Mouse (Mus musculus) CH12.LX (cell line): ENCODE results near the gene Mink1. TPM values are rescaled to one million over a fixed set of nuclear protein-coding genes. Genes with fewer than 3 reads are reported as not detected.

Experiments
- DNase-seq: peaks from one replicate; pipeline ENCODE4 v3.0.0-alpha.2; 2013; ENCODE audit errors: extremely low read depth
- H3K27ac ChIP-seq: 2 replicates; pipeline ENCODE4 v1.5.1; 2012; ENCODE audit warnings: low read depth, mild to moderate bottlenecking, control low read depth, moderate library complexity; ENCODE audit not compliant: insufficient read depth
- H3K27me3 ChIP-seq: replicated peaks from 2 replicates; pipeline ENCODE3; 2012; ENCODE audit warnings: inconsistent platforms
- H3K36me3 ChIP-seq, 2 experiments: replicated peaks in 1 of 2; 2 replicates each; pipeline versions ENCODE3 to v1.6.1; 2012; ENCODE audit warnings: inconsistent platforms in 1 of 2, low read length in 1 of 2, mild to moderate bottlenecking in 1 of 2, mixed read lengths in 1 of 2, moderate library complexity in 1 of 2; ENCODE audit not compliant: control insufficient read depth in 1 of 2, insufficient read depth in 1 of 2
- H3K4me1 ChIP-seq, 2 experiments: 2 replicates each; pipeline ENCODE4 v1.6.1; 2012; ENCODE audit warnings: inconsistent platforms in 1 of 2, moderate library complexity in 1 of 2; ENCODE audit not compliant: insufficient read depth in 2 of 2, control insufficient read depth in 1 of 2
- H3K4me2 ChIP-seq: 2 replicates; pipeline ENCODE4 v1.6.1; 2012; ENCODE audit warnings: low read depth, mild to moderate bottlenecking, control low read depth; ENCODE audit not compliant: poor library complexity, insufficient read depth, severe bottlenecking
- H3K4me3 ChIP-seq, 3 experiments: fragments of 150-350 bp in 1 of 3; sonication (generic) in 1 of 3; replicated peaks in 1 of 3; 2 replicates each; pipeline versions ENCODE3 to v1.5.1; 2011 to 2012; ENCODE audit warnings: low read depth in 2 of 3, low read length in 2 of 3, mild to moderate bottlenecking in 2 of 3, moderate library complexity in 2 of 3, control low read depth in 1 of 3, improper control_type of control experiment in 1 of 3, inconsistent platforms in 1 of 3, mixed read lengths in 1 of 3; ENCODE audit not compliant: poor library complexity in 1 of 3
- H3K79me2 ChIP-seq: replicated peaks from 2 replicates; pipeline ENCODE4 v1.6.1; 2012; ENCODE audit warnings: mild to moderate bottlenecking, moderate library complexity; ENCODE audit not compliant: control insufficient read depth, poor library complexity, insufficient read depth, severe bottlenecking; ENCODE audit errors: extremely low read depth
- H3K9ac ChIP-seq: 2 replicates; pipeline ENCODE4 v1.6.1; 2012; ENCODE audit warnings: low read depth, mild to moderate bottlenecking, control low read depth, moderate library complexity; ENCODE audit not compliant: insufficient read depth
- H3K9me3 ChIP-seq: replicated peaks from 2 replicates; pipeline ENCODE3; 2012; ENCODE audit warnings: low read length, inconsistent platforms, mixed read lengths
- SIN3A ChIP-seq: IDR thresholded peaks from 2 replicates; pipeline ENCODE4 v1.6.1; 2012; ENCODE audit warnings: low read length, improper control_type of control experiment, inconsistent platforms
- dilution Hi-C: fragments of 300-500 bp; cut with MboI; formaldehyde crosslinking; loops from 2 replicates; pipeline ENCODE4 v1.14.3; 2020; ENCODE audit warnings: low sequenced_read_pairs; ENCODE audit not compliant: extremely low pct_unique_long_range_greater_than_20kb, extremely low pct_ligation_motif_present
- in situ Hi-C: fragments of 300-500 bp; cut with MboI; formaldehyde crosslinking; loops from 3 replicates; pipeline ENCODE4 v1.14.3; 2019; ENCODE audit warnings: low sequenced_read_pairs, low pct_ligation_motif_present, low pct_unique_long_range_greater_than_20kb, mixed read lengths
- polyA plus RNA-seq: library from polyadenylated mRNA; unstranded; fragments of >175 nt; gene quantifications from 2 replicates; pipeline ENCODE4 v1.2.1, GENCODE M21; 2012; ENCODE audit warnings: low read depth; ENCODE audit not compliant: insufficient read length
- total RNA-seq, 2 experiments: library from RNA; depleted of rRNA; stranded (reverse); fragments of 300-350 nt in 1 of 2; fragments of >200 nt in 1 of 2; gene quantifications; 2 replicates each; pipeline ENCODE4 v1.2.3; 2012 to 2014

Gene Mink1
- total and polyA plus RNA-seq, 3 experiments, result 15.0 to 79.8 (median 31.2) TPM

- Histone ChIP-seq H3K4me3 (no peak overlapping the region), H3K9ac (no peak overlapping the region), H3K79me2 (peaks cover 22% of the 10 kb centered on the region), H3K4me2 (no peak overlapping the region), H3K36me3 (peaks cover 46 to 83% of the 10 kb centered on the region in 2 experiments), H3K27me3 (no peaks in the 10 kb centered on the region), H3K4me1 (peaks cover 10 to 19% of the 10 kb centered on the region in 2 experiments), H3K27ac (no peak overlapping the region), H3K9me3 (no peaks in the 10 kb centered on the region)
- in situ Hi-C loops, result no loop called here
- no peak for TF ChIP-seq SIN3A
- dilution Hi-C loops, result no loop called here
- no peak for DNase-seq
These were observed 101.3 kb downstream of the Mink1 start for GRCm38 (mm10) chr11:70663957-70664356.

Other genes starting within 250 kb of the Mink1 start
Only the 20 nearest of the 26 such genes appear.
- 45.9 and 60.2 TPM in 2 replicates for gene Arrb2, start 130.2 kb upstream of the Mink1 start, total RNA-seq (2012; rRNA removed)
- gene Arrb2, start 130.2 kb upstream of the Mink1 start, total RNA-seq (2014; rRNA removed), result 42.1 and 46.0 TPM in 2 replicates
- gene Arrb2, start 130.2 kb upstream of the Mink1 start, polyA plus RNA-seq, result 89.7 and 101 TPM in 2 replicates
- gene Med11, start 111.0 kb upstream of the Mink1 start, total RNA-seq (2012; rRNA removed), result 52.2 and 59.7 TPM in 2 replicates
- gene Med11, start 111.0 kb upstream of the Mink1 start, total RNA-seq (2014; rRNA removed), result 70.3 and 79.9 TPM in 2 replicates
- 74.3 and 91.6 TPM in 2 replicates for gene Med11, start 111.0 kb upstream of the Mink1 start, polyA plus RNA-seq
- 0.08 TPM in 1 of 2 replicates, not detected in the other for gene Zmynd15, start 103.4 kb upstream of the Mink1 start, total RNA-seq (2012; rRNA removed)
- gene Zmynd15, start 103.4 kb upstream of the Mink1 start, total RNA-seq (2014; rRNA removed), result 0.05 TPM in 1 of 2 replicates, not detected in the other
- gene Zmynd15, start 103.4 kb upstream of the Mink1 start, polyA plus RNA-seq, result 0.20 and 0.74 TPM in 2 replicates
- gene Cxcl16, start 102.9 kb upstream of the Mink1 start, total RNA-seq (2012; rRNA removed), result 0.04 and 0.08 TPM in 2 replicates
- not detected in 2 replicates for gene Cxcl16, start 102.9 kb upstream of the Mink1 start, total RNA-seq (2014; rRNA removed)
- gene Cxcl16, start 102.9 kb upstream of the Mink1 start, polyA plus RNA-seq, result 0.56 and 0.59 TPM in 2 replicates
- gene Tm4sf5, start 57.6 kb upstream of the Mink1 start, total RNA-seq (2012; rRNA removed), result 3.6 and 5.5 TPM in 2 replicates
- 8.8 and 11.7 TPM in 2 replicates for gene Tm4sf5, start 57.6 kb upstream of the Mink1 start, total RNA-seq (2014; rRNA removed)
- gene Tm4sf5, start 57.6 kb upstream of the Mink1 start, polyA plus RNA-seq, result 24.5 and 32.5 TPM in 2 replicates
- 0.21 TPM in 1 of 2 replicates, not detected in the other for gene Vmo1, start 48.3 kb upstream of the Mink1 start, total RNA-seq (2012; rRNA removed)
- gene Vmo1, start 48.3 kb upstream of the Mink1 start, total RNA-seq (2014; rRNA removed), result 0.70 TPM in 1 of 2 replicates, not detected in the other
- gene Vmo1, start 48.3 kb upstream of the Mink1 start, polyA plus RNA-seq, result 0.36 and 0.63 TPM in 2 replicates
- gene Gltpd2, start 43.7 kb upstream of the Mink1 start, total RNA-seq (2012; rRNA removed), result not detected in 2 replicates
- gene Gltpd2, start 43.7 kb upstream of the Mink1 start, total RNA-seq (2014; rRNA removed), result not detected in 2 replicates
- gene Gltpd2, start 43.7 kb upstream of the Mink1 start, polyA plus RNA-seq, result 0.19 TPM in 1 of 2 replicates, not detected in the other
- 921 and 922 TPM in 2 replicates for gene Psmb6, start 37.5 kb upstream of the Mink1 start, total RNA-seq (2012; rRNA removed)
- 749 and 831 TPM in 2 replicates for gene Psmb6, start 37.5 kb upstream of the Mink1 start, total RNA-seq (2014; rRNA removed)
- gene Psmb6, start 37.5 kb upstream of the Mink1 start, polyA plus RNA-seq, result 779 and 831 TPM in 2 replicates
- not detected in 2 replicates for gene Gm40193, start 29.9 kb upstream of the Mink1 start, total RNA-seq (2012; rRNA removed)
- gene Gm40193, start 29.9 kb upstream of the Mink1 start, total RNA-seq (2014; rRNA removed), result not detected in 2 replicates
- gene Gm40193, start 29.9 kb upstream of the Mink1 start, polyA plus RNA-seq, result not detected in 2 replicates
- 4.0 and 4.8 TPM in 2 replicates for gene Pld2, start 22.8 kb upstream of the Mink1 start, total RNA-seq (2012; rRNA removed)
- gene Pld2, start 22.8 kb upstream of the Mink1 start, total RNA-seq (2014; rRNA removed), result 3.1 and 3.4 TPM in 2 replicates
- gene Pld2, start 22.8 kb upstream of the Mink1 start, polyA plus RNA-seq, result 6.6 and 6.7 TPM in 2 replicates
- gene 4930544D05Rik, start 53.0 kb downstream of the Mink1 start, total RNA-seq (2012; rRNA removed), result 0.17 TPM in 1 of 2 replicates, not detected in the other
- gene 4930544D05Rik, start 53.0 kb downstream of the Mink1 start, total RNA-seq (2014; rRNA removed), result not detected in 2 replicates
- not detected in 2 replicates for gene 4930544D05Rik, start 53.0 kb downstream of the Mink1 start, polyA plus RNA-seq
- not detected in 2 replicates for gene Chrne, start 56.3 kb downstream of the Mink1 start, total RNA-seq (2012; rRNA removed)
- not detected in 2 replicates for gene Chrne, start 56.3 kb downstream of the Mink1 start, total RNA-seq (2014; rRNA removed)
- gene Chrne, start 56.3 kb downstream of the Mink1 start, polyA plus RNA-seq, result not detected in 2 replicates
- 0.25 TPM in 2 replicates for gene Gp1ba, start 76.2 kb downstream of the Mink1 start, total RNA-seq (2012; rRNA removed)
- gene Gp1ba, start 76.2 kb downstream of the Mink1 start, total RNA-seq (2014; rRNA removed), result not detected in 2 replicates
- gene Gp1ba, start 76.2 kb downstream of the Mink1 start, polyA plus RNA-seq, result 0.84 and 1.1 TPM in 2 replicates
- 23.5 and 24.0 TPM in 2 replicates for gene Rnf167, start 84.4 kb downstream of the Mink1 start, total RNA-seq (2012; rRNA removed)
- gene Rnf167, start 84.4 kb downstream of the Mink1 start, total RNA-seq (2014; rRNA removed), result 24.1 and 25.5 TPM in 2 replicates
- gene Rnf167, start 84.4 kb downstream of the Mink1 start, polyA plus RNA-seq, result 28.0 and 31.7 TPM in 2 replicates
- 96.9 and 99.0 TPM in 2 replicates for gene Slc25a11, start 84.6 kb downstream of the Mink1 start, total RNA-seq (2012; rRNA removed)
- 121 and 135 TPM in 2 replicates for gene Slc25a11, start 84.6 kb downstream of the Mink1 start, total RNA-seq (2014; rRNA removed)
- gene Slc25a11, start 84.6 kb downstream of the Mink1 start, polyA plus RNA-seq, result 127 and 132 TPM in 2 replicates
- 1,045 and 1,143 TPM in 2 replicates for gene Pfn1, start 91.8 kb downstream of the Mink1 start, total RNA-seq (2012; rRNA removed)
- gene Pfn1, start 91.8 kb downstream of the Mink1 start, total RNA-seq (2014; rRNA removed), result 799 and 844 TPM in 2 replicates
- 2,575 and 2,624 TPM in 2 replicates for gene Pfn1, start 91.8 kb downstream of the Mink1 start, polyA plus RNA-seq
- 11.0 and 11.2 TPM in 2 replicates for gene Eno3, start 94.3 kb downstream of the Mink1 start, total RNA-seq (2012; rRNA removed)
- 22.9 and 23.0 TPM in 2 replicates for gene Eno3, start 94.3 kb downstream of the Mink1 start, total RNA-seq (2014; rRNA removed)
- gene Eno3, start 94.3 kb downstream of the Mink1 start, polyA plus RNA-seq, result 26.4 and 27.5 TPM in 2 replicates
- gene Spag7, start 106.5 kb downstream of the Mink1 start, total RNA-seq (2012; rRNA removed), result 96.3 and 105 TPM in 2 replicates
- 86.9 and 93.5 TPM in 2 replicates for gene Spag7, start 106.5 kb downstream of the Mink1 start, total RNA-seq (2014; rRNA removed)
- 120 and 161 TPM in 2 replicates for gene Spag7, start 106.5 kb downstream of the Mink1 start, polyA plus RNA-seq
- gene Camta2, start 125.2 kb downstream of the Mink1 start, total RNA-seq (2012; rRNA removed), result 4.0 and 4.9 TPM in 2 replicates
- gene Camta2, start 125.2 kb downstream of the Mink1 start, total RNA-seq (2014; rRNA removed), result 0.70 and 1.0 TPM in 2 replicates
- gene Camta2, start 125.2 kb downstream of the Mink1 start, polyA plus RNA-seq, result 13.3 and 17.0 TPM in 2 replicates
- gene Inca1, start 137.3 kb downstream of the Mink1 start, total RNA-seq (2012; rRNA removed), result 1.3 and 1.7 TPM in 2 replicates
- 1.9 and 3.4 TPM in 2 replicates for gene Inca1, start 137.3 kb downstream of the Mink1 start, total RNA-seq (2014; rRNA removed)
- 3.8 and 4.4 TPM in 2 replicates for gene Inca1, start 137.3 kb downstream of the Mink1 start, polyA plus RNA-seq